Mouse (Mus musculus): ENCODE results near the gene Pknox2. TPM values are rescaled to one million over a fixed set of nuclear protein-coding genes. Genes with fewer than 3 reads are reported as not detected.

Gene Pknox2
- polyA plus RNA-seq, 1 experiment from 2014 or later = 0.09 TPM

- CTCF ChIA-PET = no interaction called here
- TF ChIP-seq CTCF (IDR thresholded peaks at IDR 0.05) = no peak
- DNase-seq (ENCODE audit: low read depth, low spot score) (no peak), ATAC-seq (no peak)
- peaks cover 40% of the 10 kb centered on the region for H3K27me3 ChIP-seq
- POLR2A ChIA-PET = no interaction called here
- in situ Hi-C loops (cut with MboI; ENCODE audit: low pct_unique_long_range_greater_than_20kb) = no loop called here
Observed at GRCm38 (mm10) chr9:36918582-36918981, 228.6 kb downstream of the Pknox2 start.

DNA sequence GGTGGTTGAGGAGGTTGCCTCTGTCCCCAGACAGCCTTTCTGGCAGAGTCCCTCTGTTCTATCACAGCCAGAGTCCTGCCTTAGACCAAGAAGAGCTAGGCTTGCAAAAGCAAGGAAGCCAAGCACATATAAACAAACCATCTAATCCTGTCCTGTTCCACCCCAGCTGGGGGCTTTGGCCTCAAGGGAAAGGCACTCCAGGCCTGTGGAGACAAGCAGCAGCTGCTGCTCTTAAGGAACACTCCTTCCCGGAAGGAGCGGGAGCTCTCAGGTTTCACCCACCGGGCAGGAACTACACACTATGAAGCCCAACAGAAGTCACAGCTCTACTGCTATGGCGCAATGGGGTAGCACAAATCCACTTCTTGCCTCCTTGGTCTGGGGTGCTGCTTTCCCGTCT, 230.3 kb downstream of the Pknox2 start:
- in situ Hi-C loops (cut with MboI; ENCODE audit: low pct_unique_long_range_greater_than_20kb) = no loop called here
- no peak for TF ChIP-seq CTCF (IDR thresholded peaks at IDR 0.05)
- DNase-seq (ENCODE audit: low read depth, low spot score) = no peak
- CTCF ChIA-PET = interaction anchor here (0.7 to 1.3 kb wide), 4 partner anchors 14 to 412 kb away, joined by 3 to 4 read pairs (median 4); no protein-coding TSS in a partner anchor
- H3K27me3 ChIP-seq = peaks cover 28% of the 10 kb centered on the region
- POLR2A ChIA-PET = no interaction called here
- ATAC-seq = no peak

GRCm38 (mm10) chr9:36916362-36916761, 230.8 kb downstream of the Pknox2 start:
- TF ChIP-seq CTCF (IDR thresholded peaks at IDR 0.05) = peak; percentile 90
- in situ Hi-C loops (cut with MboI; ENCODE audit: low pct_unique_long_range_greater_than_20kb) = no loop called here
- ATAC-seq (peak; percentile 74), DNase-seq (ENCODE audit: low read depth, low spot score) (no peak)
- CTCF ChIA-PET = interaction anchor here (0.6 to 1.3 kb wide), 5 partner anchors 15 to 413 kb away, joined by 3 to 4 read pairs (median 3); no protein-coding TSS in a partner anchor
- POLR2A ChIA-PET = no interaction called here
- peaks cover 26% of the 10 kb centered on the region for H3K27me3 ChIP-seq

- H3K27me3 ChIP-seq = peaks cover 16% of the 10 kb centered on the region
- CTCF ChIA-PET = no interaction called here
- POLR2A ChIA-PET = no interaction called here
- ATAC-seq (no peak), DNase-seq (ENCODE audit: low read depth, low spot score) (no peak)
- in situ Hi-C loops (cut with MboI; ENCODE audit: low pct_unique_long_range_greater_than_20kb) = no loop called here
- no peak for TF ChIP-seq CTCF (IDR thresholded peaks at IDR 0.05)
Observed at GRCm38 (mm10) chr9:36905452-36905851, 241.8 kb downstream of the Pknox2 start.

- POLR2A ChIA-PET = no interaction called here
- no peak for TF ChIP-seq CTCF (IDR thresholded peaks at IDR 0.05)
- ATAC-seq (no peak), DNase-seq (ENCODE audit: low read depth, low spot score) (no peak)
- in situ Hi-C loops (cut with MboI; ENCODE audit: low pct_unique_long_range_greater_than_20kb) = no loop called here
- peaks cover 22% of the 10 kb centered on the region for H3K27me3 ChIP-seq
- CTCF ChIA-PET = interaction anchor here (1.0 kb wide), 1 partner anchor 10 kb away, joined by 3 read pairs; no protein-coding TSS in a partner anchor
Observed at GRCm38 (mm10) chr9:36900464-36900863, 246.7 kb downstream of the Pknox2 start.

DNA sequence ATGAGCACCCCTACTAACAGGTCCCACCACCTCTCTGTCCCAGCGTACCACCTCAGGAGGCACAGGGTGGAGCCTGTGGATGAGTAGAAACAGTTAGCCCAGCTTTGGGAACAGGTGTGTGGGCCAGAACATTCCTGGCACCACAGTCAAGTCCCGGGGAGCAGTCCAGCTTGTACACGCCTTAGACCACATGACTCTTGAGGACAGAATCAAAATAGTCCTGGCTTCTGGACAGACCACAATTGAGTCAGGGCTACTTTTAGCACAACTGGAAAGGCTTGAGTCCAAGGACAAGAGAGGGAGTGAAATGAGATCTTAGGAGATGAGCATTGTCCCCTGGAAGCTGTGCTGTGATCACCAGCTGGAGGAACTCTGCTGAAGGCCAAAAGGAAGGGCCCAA, 248.6 kb downstream of the Pknox2 start:
- no peak for TF ChIP-seq CTCF (IDR thresholded peaks at IDR 0.05)
- DNase-seq (ENCODE audit: low read depth, low spot score) (no peak), ATAC-seq (no peak)
- POLR2A ChIA-PET = no interaction called here
- CTCF ChIA-PET = no interaction called here
- in situ Hi-C loops (cut with MboI; ENCODE audit: low pct_unique_long_range_greater_than_20kb) = no loop called here
- peaks cover 17% of the 10 kb centered on the region for H3K27me3 ChIP-seq

DNA sequence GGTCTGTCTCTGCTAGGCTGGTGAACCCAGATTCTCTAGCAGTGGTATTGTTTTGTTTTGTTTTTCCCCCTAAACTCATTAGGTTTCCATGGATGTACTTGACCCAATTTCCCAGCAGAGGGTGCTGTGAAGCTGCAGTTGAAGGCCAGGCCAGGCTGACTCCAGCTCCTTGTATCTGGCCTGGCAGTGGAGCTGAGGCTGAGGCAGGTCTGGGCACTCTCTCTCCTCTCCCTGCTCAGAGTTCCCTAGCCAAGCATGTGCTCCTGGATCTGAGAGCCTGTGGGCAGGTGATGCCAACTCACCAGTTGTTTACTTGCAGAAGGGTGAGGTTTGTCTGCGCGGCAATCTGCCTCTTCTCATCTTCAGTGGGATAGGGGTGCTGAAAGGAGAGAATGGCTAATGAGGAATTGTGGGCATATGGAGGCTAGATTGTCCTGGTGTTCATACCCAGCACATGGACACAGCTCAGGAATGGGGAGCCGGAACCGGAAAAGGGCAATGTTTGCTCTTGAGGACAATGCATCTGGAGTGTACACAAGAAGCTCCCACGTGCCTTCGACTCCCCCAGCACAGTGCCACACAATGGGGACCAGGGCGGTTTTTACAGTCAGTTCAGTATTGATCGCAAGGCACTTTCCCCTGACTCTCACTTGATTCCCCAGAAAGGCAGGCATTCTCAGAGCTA, 252.1 kb downstream of the Pknox2 start:
- DNase-seq (ENCODE audit: low read depth, low spot score) (no peak), ATAC-seq (peak; percentile 55)
- H3K27me3 ChIP-seq = peaks cover 17% of the 10 kb centered on the region
- ChIA-PET CTCF (interaction anchor here (1.0 to 1.3 kb wide), 2 partner anchors 12 to 20 kb away, joined by 3 read pairs; no protein-coding TSS in a partner anchor), POLR2A (no interaction called here)
- in situ Hi-C loops (cut with MboI; ENCODE audit: low pct_unique_long_range_greater_than_20kb) = no loop called here
- TF ChIP-seq CTCF (IDR thresholded peaks at IDR 0.05) = peak; percentile 60

- TF ChIP-seq CTCF (IDR thresholded peaks at IDR 0.05) = no peak
- ChIA-PET CTCF (interaction anchor here (0.9 kb wide), 1 partner anchor 8 kb away, joined by 3 read pairs; no protein-coding TSS in a partner anchor), POLR2A (no interaction called here)
- no peak for DNase-seq (ENCODE audit: low read depth, low spot score)
- peaks cover 13% of the 10 kb centered on the region for H3K27me3 ChIP-seq
- in situ Hi-C loops (cut with MboI; ENCODE audit: low pct_unique_long_range_greater_than_20kb) = no loop called here
- ATAC-seq = no peak
Observed at GRCm38 (mm10) chr9:36894242-36894641, 253.0 kb downstream of the Pknox2 start.

GRCm38 (mm10) chr9:36893413-36893990, 253.7 kb downstream of the Pknox2 start:
- DNase-seq (ENCODE audit: low read depth, low spot score) = no peak
- ChIA-PET CTCF (interaction anchor here (0.9 kb wide), 1 partner anchor 9 kb away, joined by 3 read pairs; no protein-coding TSS in a partner anchor), POLR2A (no interaction called here)
- peaks cover 6% of the 10 kb centered on the region for H3K27me3 ChIP-seq
- no peak for ATAC-seq
- in situ Hi-C loops (cut with MboI; ENCODE audit: low pct_unique_long_range_greater_than_20kb) = no loop called here
- TF ChIP-seq CTCF (IDR thresholded peaks at IDR 0.05) = no peak

- ATAC-seq (no peak), DNase-seq (ENCODE audit: low read depth, low spot score) (no peak)
- TF ChIP-seq CTCF (IDR thresholded peaks at IDR 0.05) = peak; percentile 39
- in situ Hi-C loops (cut with MboI; ENCODE audit: low pct_unique_long_range_greater_than_20kb) = no loop called here
- ChIA-PET POLR2A (no interaction called here), CTCF (interaction anchor here (1.1 to 2.8 kb wide), 3 partner anchors 9 to 34 kb away, joined by 3 to 13 read pairs (median 3); no protein-coding TSS in a partner anchor)
- H3K27me3 ChIP-seq = peaks cover 5% of the 10 kb centered on the region
Observed at GRCm38 (mm10) chr9:36890552-36890951, 256.7 kb downstream of the Pknox2 start.

DNA sequence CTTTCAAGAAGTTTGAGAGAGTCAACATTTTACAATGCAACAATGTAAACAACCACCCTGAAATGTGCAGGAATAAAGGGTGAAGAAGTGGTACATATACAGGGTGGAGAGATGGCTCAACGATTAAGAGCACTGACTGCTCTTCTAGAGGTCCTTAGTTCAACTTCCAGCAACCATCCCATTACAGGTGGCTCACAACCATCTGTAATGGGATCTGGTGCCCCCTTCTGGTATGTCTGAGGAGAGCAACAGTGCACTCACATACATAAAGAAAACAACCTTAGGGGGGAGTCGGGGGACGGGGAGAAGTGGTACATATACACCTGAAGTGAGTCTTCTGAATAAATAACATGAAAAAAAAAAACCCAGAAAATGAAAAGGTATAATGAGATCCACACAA, 262.0 kb downstream of the Pknox2 start:
- POLR2A ChIA-PET = no interaction called here
- CTCF ChIA-PET = no interaction called here
- DNase-seq (ENCODE audit: low read depth, low spot score) (no peak), ATAC-seq (no peak)
- TF ChIP-seq CTCF (IDR thresholded peaks at IDR 0.05) = peak; percentile 60
- in situ Hi-C loops (cut with MboI; ENCODE audit: low pct_unique_long_range_greater_than_20kb) = no loop called here
- peaks cover 16% of the 10 kb centered on the region for H3K27me3 ChIP-seq
